Mouse (Mus musculus) layer of hippocampus, adult 2 months (tissue): ENCODE measurements at regions not wholly inside any gene's neighbourhood (a gene's known extent, or its start where the extent isn't known, plus 50 kb on each side); places are given as distances from the start of the nearest gene placed in this dataset.

Experiments used
- DNase-seq, 2 experiments: peaks; one replicate each; pipeline ENCODE4 v3.0.0; 2022; ENCODE audit warnings: low spot score in 2 of 2
- H3K27ac ChIP-seq: fragments of 200-600 bp; 2 replicates; pipeline ENCODE4 v1.8.1; 2022
- H3K4me3 ChIP-seq: fragments of 200-600 bp; 2 replicates; pipeline ENCODE4 v1.8.1; 2022; ENCODE audit warnings: mild to moderate bottlenecking
- CTCF ChIP-seq: fragments of 200-600 bp; conservative IDR thresholded peaks from 2 replicates; pipeline ENCODE4 v1.8.1; 2022; ENCODE audit warnings: antibody characterized with exemption, mild to moderate bottlenecking, moderate library complexity

- TF ChIP-seq CTCF: no peak
- no peak for DNase-seq
- Histone ChIP-seq H3K27ac (no peak overlapping the region), H3K4me3 (no peak overlapping the region)
Measured at GRCm38 (mm10) chr3:121618561-121618960, 52.0 kb upstream of the 4930432M17Rik start.

GRCm38 (mm10) chr3:121618161-121618560, 52.4 kb upstream of the 4930432M17Rik start:
- no peak for TF ChIP-seq CTCF
- Histone ChIP-seq H3K4me3 (no peak overlapping the region), H3K27ac (no peak overlapping the region)
- DNase-seq: no peak

- no peak for TF ChIP-seq CTCF
- Histone ChIP-seq H3K27ac (no peak overlapping the region), H3K4me3 (no peak overlapping the region)
- no peak for DNase-seq
Measured at GRCm38 (mm10) chr3:121617351-121617750, 53.2 kb upstream of the 4930432M17Rik start.

- no peak for DNase-seq
- H3K4me3 ChIP-seq: no peak overlapping the region
- H3K27ac ChIP-seq: no peak overlapping the region
- TF ChIP-seq CTCF: no peak
Measured at GRCm38 (mm10) chr3:121616075-121616474, 54.5 kb upstream of the 4930432M17Rik start.

GRCm38 (mm10) chr3:121614741-121615140, 55.8 kb upstream of the 4930432M17Rik start:
- no peak for TF ChIP-seq CTCF
- no peak overlapping the region for H3K4me3 ChIP-seq
- H3K27ac ChIP-seq: no peak overlapping the region
- DNase-seq: no peak

- no peak for DNase-seq
- Histone ChIP-seq H3K27ac (no peak overlapping the region), H3K4me3 (no peak overlapping the region)
- no peak for TF ChIP-seq CTCF
Measured at GRCm38 (mm10) chr3:121613224-121613623, 57.3 kb upstream of the 4930432M17Rik start.

- no peak for TF ChIP-seq CTCF
Measured at GRCm38 (mm10) chr3:121609845-121610244, 60.7 kb upstream of the 4930432M17Rik start.

GRCm38 (mm10) chr3:121609090-121609489, 61.5 kb upstream of the 4930432M17Rik start:
- TF ChIP-seq CTCF: no peak
- no peak overlapping the region for H3K27ac ChIP-seq
- no peak for DNase-seq

More at GRCm38 (mm10) chr3:121609845-121610244, 60.7 kb upstream of the 4930432M17Rik start:
- Histone ChIP-seq H3K4me3 (no peak overlapping the region), H3K27ac (no peak overlapping the region)
- no peak for DNase-seq

GRCm38 (mm10) chr3:121604737-121605136, 65.8 kb upstream of the 4930432M17Rik start:
- H3K4me3 ChIP-seq: no peak overlapping the region
- no peak for TF ChIP-seq CTCF
- DNase-seq: no peak

More at GRCm38 (mm10) chr3:121609090-121609489, 61.5 kb upstream of the 4930432M17Rik start:
- H3K4me3 ChIP-seq: no peak overlapping the region

GRCm38 (mm10) chr3:121604081-121604480, 66.5 kb upstream of the 4930432M17Rik start:
- DNase-seq: peak; percentile 18 to 25
- no peak overlapping the region for H3K4me3 ChIP-seq

More at GRCm38 (mm10) chr3:121604737-121605136, 65.8 kb upstream of the 4930432M17Rik start:
- no peak overlapping the region for H3K27ac ChIP-seq

GRCm38 (mm10) chr3:121602826-121603370, 67.7 kb upstream of the 4930432M17Rik start:
- Histone ChIP-seq H3K27ac (no peak overlapping the region), H3K4me3 (no peak overlapping the region)
- no peak for TF ChIP-seq CTCF
- no peak for DNase-seq

More at GRCm38 (mm10) chr3:121604081-121604480, 66.5 kb upstream of the 4930432M17Rik start:
- TF ChIP-seq CTCF: no peak
- no peak overlapping the region for H3K27ac ChIP-seq

- H3K4me3 ChIP-seq: no peak overlapping the region
- no peak for DNase-seq
- TF ChIP-seq CTCF: no peak
- no peak overlapping the region for H3K27ac ChIP-seq
Measured at GRCm38 (mm10) chr3:121602082-121602561, 68.4 kb upstream of the 4930432M17Rik start.

GRCm38 (mm10) chr3:121600841-121601240, 68.6 kb upstream of the Slc44a3 start:
- Histone ChIP-seq H3K27ac (no peak overlapping the region), H3K4me3 (no peak overlapping the region)
- no peak for DNase-seq
- TF ChIP-seq CTCF: no peak

- no peak for TF ChIP-seq CTCF
- no peak overlapping the region for H3K4me3 ChIP-seq
- H3K27ac ChIP-seq: no peak overlapping the region
- DNase-seq: no peak
Measured at GRCm38 (mm10) chr3:121600388-121600787, 68.2 kb upstream of the Slc44a3 start.

GRCm38 (mm10) chr3:121597988-121598387, 65.8 kb upstream of the Slc44a3 start:
- no peak for TF ChIP-seq CTCF
- H3K4me3 ChIP-seq: no peak overlapping the region
- H3K27ac ChIP-seq: no peak overlapping the region
- DNase-seq: no peak
